Mouse (Mus musculus) embryo, embryonic 11.5 days (tissue): ENCODE results near the gene Mettl7a2.

ENCODE experiments used
- DNase-seq: peaks from one replicate; pipeline ENCODE4 v3.0.0-alpha.2; 2012; ENCODE audit warnings: low read depth, low spot score

The Mettl7a2 gene

DNA sequence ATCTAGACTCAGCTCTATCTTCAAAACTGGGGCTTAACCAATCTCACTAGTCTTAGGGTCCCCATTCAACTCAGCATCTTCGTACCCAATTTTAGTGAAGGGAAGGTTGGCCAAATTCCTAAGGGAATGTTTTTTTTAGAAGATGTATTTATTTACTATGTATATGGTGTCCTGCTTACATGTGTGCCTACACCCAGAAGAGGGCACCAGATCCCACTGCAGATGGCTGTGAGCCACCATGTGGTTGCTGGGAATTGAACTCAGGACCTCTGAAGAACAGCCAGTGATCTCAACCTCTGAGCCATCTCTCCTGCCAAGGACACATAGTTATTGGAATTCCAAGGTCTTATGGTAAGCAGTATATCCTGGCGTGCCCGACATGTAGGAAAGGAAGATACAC is 42.6 kb downstream of the Mettl7a2 start:
- no peak for DNase-seq

- no peak for DNase-seq
Observed at GRCm38 (mm10) chr15:100400592-100401250, 47.7 kb downstream of the Mettl7a2 start.

- DNase-seq: no peak
Observed at GRCm38 (mm10) chr15:100401811-100402210, 48.8 kb downstream of the Mettl7a2 start.

DNA sequence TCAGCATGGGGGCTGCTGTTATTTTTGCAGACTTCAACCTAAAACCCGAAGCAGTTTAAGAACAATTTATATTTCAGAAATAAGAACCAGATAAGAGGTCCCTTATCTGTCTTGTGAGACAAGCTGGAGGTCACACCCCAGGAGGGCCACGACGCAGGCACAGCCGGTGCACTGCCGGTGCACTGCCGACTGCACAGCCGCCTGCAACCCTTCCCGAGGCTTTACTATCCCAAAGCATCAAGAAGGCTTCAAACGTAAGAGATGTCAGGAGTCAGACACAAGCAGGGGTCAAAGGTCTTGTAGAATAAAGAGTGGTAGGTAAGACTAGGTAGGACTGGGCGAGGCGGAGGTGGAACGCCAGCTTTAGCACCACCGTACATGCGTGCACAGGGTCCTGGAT is 49.3 kb downstream of the Mettl7a2 start:
- no peak for DNase-seq

DNA sequence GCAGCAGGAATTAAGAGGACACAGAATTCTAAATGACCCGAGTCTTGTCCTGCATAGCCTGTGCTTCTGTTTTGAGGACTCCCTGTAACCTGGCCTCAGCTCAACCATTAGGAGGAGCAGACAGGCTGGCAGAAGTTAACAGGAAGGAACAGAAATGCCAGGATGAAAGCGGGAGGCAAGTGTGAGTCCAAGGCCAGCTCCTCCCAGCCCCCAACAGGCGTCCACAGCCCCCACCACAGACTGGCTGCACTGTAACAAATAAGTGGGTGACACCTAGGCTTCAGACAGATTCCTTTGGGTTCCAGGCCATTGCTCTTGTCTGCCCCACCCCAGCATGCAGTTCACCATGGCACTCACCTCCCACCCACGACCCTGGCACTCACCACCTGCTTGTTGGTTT is 49.8 kb downstream of the Mettl7a2 start:
- DNase-seq: no peak

GRCm38 (mm10) chr15:100403318-100404000 is 50.5 kb downstream of the Mettl7a2 start:
- DNase-seq: no peak

DNA sequence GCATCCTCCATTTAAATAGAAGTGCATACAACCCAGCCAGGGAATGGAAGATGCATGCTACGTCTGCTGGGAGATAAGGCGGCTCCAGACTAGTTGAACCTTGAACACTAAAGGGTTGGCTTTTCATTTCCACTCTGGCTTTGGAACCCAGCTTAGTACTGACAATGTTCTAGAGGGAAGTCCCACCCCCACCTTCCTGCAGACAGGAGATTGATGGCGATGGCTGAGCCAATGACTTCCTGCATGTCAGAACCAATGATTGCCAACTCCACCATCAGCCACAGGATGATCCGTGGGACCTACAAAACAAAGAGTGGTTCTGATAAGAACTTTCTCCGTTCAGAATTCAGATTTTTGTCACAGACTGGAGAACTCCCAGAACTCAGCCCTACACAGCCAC is 53.1 kb downstream of the Mettl7a2 start:
- no peak for DNase-seq

DNA sequence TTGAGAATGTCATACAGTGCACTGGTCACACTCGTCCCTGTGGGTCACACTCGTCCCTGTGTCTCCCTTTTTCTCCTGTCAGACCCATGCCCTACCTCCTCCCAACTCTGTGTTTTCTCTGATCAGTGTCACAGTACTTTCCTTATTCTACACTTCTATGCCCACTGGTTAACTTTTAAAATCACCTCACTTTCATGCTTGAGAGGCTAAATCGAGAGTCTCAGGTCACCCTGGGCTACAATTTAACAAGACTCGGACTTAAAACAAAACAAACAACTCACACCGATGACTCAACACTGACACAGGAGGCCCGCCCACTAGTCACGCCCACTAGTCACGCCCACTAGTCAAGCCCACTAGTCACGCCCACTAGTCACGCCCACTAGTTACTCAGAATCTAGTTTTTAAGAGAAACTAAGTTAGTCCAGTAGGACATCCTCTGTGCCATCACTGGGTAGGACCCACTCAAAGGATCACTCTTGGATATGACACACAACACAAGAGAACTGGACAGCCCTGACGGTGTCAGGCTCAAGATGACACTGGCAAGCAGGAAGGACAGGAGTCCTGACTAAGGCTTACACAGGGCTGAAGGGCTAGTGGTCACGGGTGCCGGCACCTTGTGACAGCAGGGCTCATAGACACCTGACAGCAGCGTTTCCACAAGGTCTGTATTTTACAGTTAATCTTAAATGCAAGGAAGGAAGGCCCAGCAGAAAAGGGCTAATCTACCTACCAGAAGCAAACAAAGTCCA is 58.1 kb downstream of the Mettl7a2 start:
- DNase-seq: no peak
